Mouse (Mus musculus) urinary bladder, adult 2 months (tissue): ENCODE data around the gene Bphl. TPM values are rescaled to one million over a fixed set of nuclear protein-coding genes. Genes with fewer than 3 reads are reported as not detected.

ENCODE experiments used
- DNase-seq: peaks from one replicate; pipeline ENCODE4 v3.0.0; 2022; ENCODE audit warnings: low spot score
- polyA plus RNA-seq: library from polyadenylated mRNA; depleted of rRNA; stranded (reverse); fragments of >200 nt; gene quantifications from 2 replicates; pipeline ENCODE4 v1.2.3, GENCODE M21; 2012; rRNA removed

Gene Bphl
- polyA plus RNA-seq, 1 experiment: 71.5 TPM

- no peak for DNase-seq
These were observed 83.1 kb downstream of the Bphl start for GRCm38 (mm10) chr13:34120536-34120935.

Other genes starting within 250 kb of the Bphl start
- gene Serpinb6e, start 194.2 kb upstream of the Bphl start, polyA plus RNA-seq: 0.04 TPM in 1 of 2 replicates, not detected in the other
- gene Serpinb6c, start 131.9 kb upstream of the Bphl start, polyA plus RNA-seq: 0.45 and 0.52 TPM in 2 replicates
- gene Nqo2, start 72.9 kb upstream of the Bphl start, polyA plus RNA-seq: 19.5 and 21.3 TPM in 2 replicates
- 8.9 and 15.2 TPM in 2 replicates for gene Ripk1, start 35.2 kb upstream of the Bphl start, polyA plus RNA-seq
- gene Serpinb6a, start 34.8 kb upstream of the Bphl start, polyA plus RNA-seq: 206 and 225 TPM in 2 replicates
- 140 and 213 TPM in 2 replicates for gene Tubb2a, start 40.4 kb downstream of the Bphl start, polyA plus RNA-seq
- gene Tubb2b, start 92.9 kb downstream of the Bphl start, polyA plus RNA-seq: 8.7 and 13.3 TPM in 2 replicates
- 61.5 and 69.2 TPM in 2 replicates for gene Psmg4, start 125.4 kb downstream of the Bphl start, polyA plus RNA-seq